Mouse (Mus musculus) brain, embryonic 14.5 days (tissue): ENCODE data around the gene Gspt2.
A peak's percentile ranks its signal among the peaks of the same experiment; 100 is the strongest.

Source experiments
- CTCF ChIP-seq: fragments of 200-500 bp; IDR thresholded peaks from 2 replicates; pipeline ENCODE4 v1.5.1; 2012; ENCODE audit warnings: inconsistent platforms, mild to moderate bottlenecking, moderate library complexity, borderline replicate concordance; ENCODE audit not compliant: insufficient read depth, insufficient read length; ENCODE audit errors: extremely low read depth
- POLR2A ChIP-seq: fragments of 200-500 bp; IDR thresholded peaks from 2 replicates; pipeline ENCODE4 v1.6.1; 2012; ENCODE audit warnings: mild to moderate bottlenecking, inconsistent platforms, borderline replicate concordance; ENCODE audit not compliant: poor library complexity, insufficient read depth, insufficient read length, severe bottlenecking; ENCODE audit errors: extremely low read depth

DNA sequence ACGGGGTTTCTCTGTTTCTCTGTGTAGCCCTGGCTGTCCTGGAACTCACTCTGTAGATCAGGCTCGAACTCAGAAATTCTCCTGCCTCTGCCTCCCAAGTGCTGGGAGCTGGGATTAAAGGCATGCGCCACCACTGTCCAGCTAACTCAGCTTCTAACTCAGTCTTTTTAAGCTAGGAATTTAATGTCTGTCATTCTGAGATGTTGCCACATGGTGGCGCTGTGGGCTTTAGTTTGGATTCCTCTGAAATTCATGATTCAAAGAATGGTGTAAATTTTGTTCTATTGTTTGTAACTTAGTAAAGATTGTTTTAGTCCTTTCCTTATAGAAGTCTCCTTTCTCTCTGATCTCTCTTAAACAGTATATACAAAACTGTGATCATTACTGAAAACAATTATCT, 39.1 kb downstream of the Gspt2 start:
- TF ChIP-seq CTCF (peak; percentile 15; the same call in 1 of the 2 replicates), POLR2A (no peak)
